ENCODE assay signal across 1 mouse cellular context in the genomic region with DNA sequence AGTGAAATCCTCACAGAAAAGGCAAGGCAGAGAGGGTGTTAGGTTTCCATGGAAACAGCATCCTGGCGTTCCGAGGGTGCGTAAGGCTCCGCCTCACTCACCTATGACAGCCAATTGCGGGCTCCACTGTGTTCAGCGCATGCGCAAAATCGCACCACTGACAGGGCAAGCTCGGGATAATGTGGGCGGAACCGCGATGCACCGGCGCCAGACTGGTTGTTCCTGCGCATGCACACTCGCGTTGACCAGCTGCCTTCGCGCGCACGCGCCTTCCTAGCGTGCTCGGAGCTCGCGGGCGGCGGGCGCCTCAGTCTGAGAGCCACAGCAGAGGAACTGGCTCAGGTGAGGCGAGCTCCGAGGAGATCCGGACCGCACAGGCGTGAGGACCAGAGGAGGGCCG.
TF ChIP-seq lines count a peak whose summit lies in the region.

A gene (plus strand): TSS at position 200 of the 400 bp plus-strand sequence.

TF ChIP-seq in myocyte, 11 proteins besides CTCF, POLR2A, EP300 and RAD21 (continued from another document):
- TF ChIP-seq TCF3 (IDR thresholded peaks at IDR 0.05; ENCODE audit: insufficient read length, low read depth): no peak
- TF ChIP-seq TCF12 (IDR thresholded peaks at IDR 0.05; ENCODE audit: insufficient read depth, poor library complexity, severe bottlenecking): no peak
TF ChIP-seq in myocyte: peak in this region for 5.
